Mouse (Mus musculus) gastrocnemius, adult 18-20 months (tissue): Measurements from ENCODE around the gene Agtr2. TPM values are rescaled to one million over a fixed set of nuclear protein-coding genes. Genes with fewer than 3 reads are reported as not detected.
"Not testable (repeated sequence)": the region's sequence is repeated elsewhere in the genome, so short reads cannot be mapped to it uniquely, and the experiment has no call there.

ENCODE experiments used
- DNase-seq: peaks from one replicate; pipeline ENCODE4 v3.0.0; 2021; ENCODE audit warnings: low spot score
- long read RNA-seq, 2 experiments: library from polyadenylated mRNA; stranded (forward); transcript quantifications; one replicate each; pipeline ENCODE4 v2.0.0; 2021
- total RNA-seq, 2 experiments: library from RNA; stranded (reverse); gene quantifications; 2 replicates each; pipeline ENCODE4 v1.2.3; 2021

Gene Agtr2
- total RNA-seq: not detected
- long read RNA-seq, experiment 1: 0 reads
- long read RNA-seq, experiment 2: 0 reads

GRCm38 (mm10) chrX:21484414-21484813 is at the start of gene Agtr2:
Gene Agtr2 (plus strand): TSS chrX:21484544.
- DNase-seq: no peak

- DNase-seq: no peak
Measured at GRCm38 (mm10) chrX:21452519-21452918, 31.8 kb upstream of the Agtr2 start.

- no peak for DNase-seq
Measured at GRCm38 (mm10) chrX:21488111-21488510, 3.8 kb downstream of the Agtr2 start.

GRCm38 (mm10) chrX:21500242-21500641 is 15.9 kb downstream of the Agtr2 start:
- DNase-seq: no peak

GRCm38 (mm10) chrX:21507333-21507732 is 23.0 kb downstream of the Agtr2 start:
- DNase-seq: not testable (repeated sequence)

GRCm38 (mm10) chrX:21522590-21522989 is 38.2 kb downstream of the Agtr2 start:
- no peak for DNase-seq

Other genes starting within 250 kb of the Agtr2 start
- gene Slc6a14, start 230.4 kb downstream of the Agtr2 start, total RNA-seq: not detected